Mouse (Mus musculus) forebrain, embryonic 10.5 days (tissue): ENCODE measurements at regions not wholly inside any gene's neighbourhood (a gene's known extent, or its start where the extent isn't known, plus 50 kb on each side); places are given as distances from the start of the nearest gene placed in this dataset.

ENCODE experiments used
- DNase-seq: peaks from one replicate; pipeline ENCODE4 v3.0.0-alpha.2; 2017; ENCODE audit warnings: low spot score; ENCODE audit errors: extremely low spot score
- H3K27ac ChIP-seq: fragments of 300-500 bp; sonication (generic); 2 replicates; pipeline ENCODE4 v1.5.1; 2016; ENCODE audit warnings: mild to moderate bottlenecking
- H3K27me3 ChIP-seq: fragments of 300-500 bp; sonication (generic); 2 replicates; pipeline ENCODE4 v1.6.1; 2016; ENCODE audit warnings: mild to moderate bottlenecking; ENCODE audit not compliant: poor library complexity, severe bottlenecking
- H3K36me3 ChIP-seq: fragments of 300-500 bp; sonication (generic); replicated peaks from 2 replicates; pipeline ENCODE4 v1.6.1; 2016; ENCODE audit warnings: mild to moderate bottlenecking, moderate library complexity
- H3K4me1 ChIP-seq: fragments of 300-500 bp; sonication (generic); 2 replicates; pipeline ENCODE4 v1.6.1; 2016
- H3K4me3 ChIP-seq: fragments of 300-500 bp; sonication (generic); 2 replicates; pipeline ENCODE4 v1.5.1; 2016; ENCODE audit warnings: mild to moderate bottlenecking, moderate library complexity
- H3K9me3 ChIP-seq: fragments of 300-500 bp; sonication (generic); 2 replicates; pipeline ENCODE4 v1.6.1; 2016; ENCODE audit warnings: mild to moderate bottlenecking, moderate library complexity
- WGBS: fragments of 180-500 bp; shearing (Covaris S2); methylation state at CpG from one replicate; pipeline ENCODE4 v1.1.7; 2016; 5-methylcytosine and 5-hydroxymethylcytosine counted together

GRCm38 (mm10) chr8:30732585-30733253 is 2695.8 kb upstream of the 5930422O12Rik start:
- Histone ChIP-seq H3K4me3 (no peak overlapping the region), H3K9me3 (no peaks in the 10 kb centered on the region), H3K36me3 (no peaks in the 10 kb centered on the region), H3K27ac (no peak overlapping the region), H3K4me1 (peaks cover 23% of the 10 kb centered on the region), H3K27me3 (no peaks in the 10 kb centered on the region)
- no peak for DNase-seq
- 61% methylated on average over 11 of the region's 11 CpGs for WGBS

GRCm38 (mm10) chr8:30733385-30733784 is 2695.1 kb upstream of the 5930422O12Rik start:
- no peak overlapping the region for H3K4me3 ChIP-seq
- no peak overlapping the region for H3K27ac ChIP-seq
- no peaks in the 10 kb centered on the region for H3K27me3 ChIP-seq
- no peak for DNase-seq
- H3K9me3 ChIP-seq, result no peaks in the 10 kb centered on the region
- 85% methylated on average over 6 of the region's 6 CpGs for WGBS
- no peaks in the 10 kb centered on the region for H3K36me3 ChIP-seq
- peaks cover 23% of the 10 kb centered on the region for H3K4me1 ChIP-seq

GRCm38 (mm10) chr8:30735338-30735737 is 2693.2 kb upstream of the 5930422O12Rik start:
- Histone ChIP-seq H3K36me3 (no peaks in the 10 kb centered on the region), H3K9me3 (no peaks in the 10 kb centered on the region), H3K27me3 (no peaks in the 10 kb centered on the region), H3K4me1 (peaks cover 21% of the 10 kb centered on the region), H3K4me3 (no peak overlapping the region), H3K27ac (no peak overlapping the region)
- DNase-seq, result no peak
- WGBS, result 79% methylated on average over 5 of the region's 5 CpGs

GRCm38 (mm10) chr8:30735740-30736139 is 2692.8 kb upstream of the 5930422O12Rik start:
- Histone ChIP-seq H3K4me3 (no peak overlapping the region), H3K9me3 (no peaks in the 10 kb centered on the region), H3K4me1 (peaks cover 21% of the 10 kb centered on the region), H3K27ac (no peak overlapping the region), H3K27me3 (no peaks in the 10 kb centered on the region), H3K36me3 (no peaks in the 10 kb centered on the region)
- no peak for DNase-seq
- 88% methylated on average over 10 of the region's 10 CpGs for WGBS

- no peaks in the 10 kb centered on the region for H3K27me3 ChIP-seq
- no peak overlapping the region for H3K27ac ChIP-seq
- no peaks in the 10 kb centered on the region for H3K9me3 ChIP-seq
- H3K4me1 ChIP-seq, result no peaks in the 10 kb centered on the region
- WGBS, result 85% methylated on average over 3 of the region's 3 CpGs
- DNase-seq, result no peak
- no peak overlapping the region for H3K4me3 ChIP-seq
- H3K36me3 ChIP-seq, result no peaks in the 10 kb centered on the region
Measured at GRCm38 (mm10) chr8:30746874-30747273, 2681.6 kb upstream of the 5930422O12Rik start.
